Mouse (Mus musculus) adrenal gland, adult (tissue): ENCODE data around the gene Gm20662.
A peak's percentile ranks its signal among the peaks of the same experiment; 100 is the strongest.

Source experiments
- DNase-seq, 2 experiments: peaks; one replicate each; pipeline ENCODE4 v3.0.0; 2022 to 2023; ENCODE audit warnings: low spot score in 1 of 2; ENCODE audit not compliant: inconsistent age in 2 of 2

The Gm20662 gene

DNA sequence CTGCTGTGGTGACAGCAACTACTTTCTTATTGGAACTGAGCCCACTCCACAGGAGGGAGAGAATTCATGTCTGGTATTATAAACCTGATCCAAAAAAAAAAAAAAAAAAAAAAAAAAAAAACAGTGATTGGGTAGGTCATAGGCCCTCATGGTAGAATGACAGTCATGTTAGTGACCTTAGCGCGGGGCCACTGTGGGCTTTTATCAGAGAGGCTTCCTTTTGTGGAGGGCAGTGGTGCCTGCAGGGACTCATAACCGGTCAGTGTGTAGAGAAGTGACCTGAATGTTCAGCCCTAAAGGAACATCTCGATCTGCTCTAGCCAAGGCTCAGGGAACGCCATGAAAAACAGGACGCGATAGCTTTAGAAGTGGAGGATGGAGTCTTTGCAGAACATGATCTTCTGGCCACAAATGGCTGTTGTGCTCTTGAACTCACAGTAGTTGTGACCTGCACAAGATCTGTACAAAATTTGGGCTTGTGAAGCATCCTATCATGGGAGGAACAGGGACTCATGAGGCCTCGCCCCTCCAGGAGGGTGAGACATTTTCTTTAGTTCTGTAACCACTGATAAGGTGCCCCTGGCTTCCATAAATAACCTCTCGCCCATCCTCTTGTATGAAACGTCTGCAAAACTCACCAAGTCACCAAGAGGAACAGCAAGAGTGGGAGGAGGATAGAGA, 21.5 kb upstream of the Gm20662 start:
- no peak for DNase-seq

- DNase-seq = peak in 1 of 2 experiments; percentile 74
These were observed 20.5 kb upstream of the Gm20662 start, which contains the start of gene Uba7 for GRCm38 (mm10) chr9:107975399-107976386. TSS of gene Uba7 (plus strand) at chr9:107975505.

DNA sequence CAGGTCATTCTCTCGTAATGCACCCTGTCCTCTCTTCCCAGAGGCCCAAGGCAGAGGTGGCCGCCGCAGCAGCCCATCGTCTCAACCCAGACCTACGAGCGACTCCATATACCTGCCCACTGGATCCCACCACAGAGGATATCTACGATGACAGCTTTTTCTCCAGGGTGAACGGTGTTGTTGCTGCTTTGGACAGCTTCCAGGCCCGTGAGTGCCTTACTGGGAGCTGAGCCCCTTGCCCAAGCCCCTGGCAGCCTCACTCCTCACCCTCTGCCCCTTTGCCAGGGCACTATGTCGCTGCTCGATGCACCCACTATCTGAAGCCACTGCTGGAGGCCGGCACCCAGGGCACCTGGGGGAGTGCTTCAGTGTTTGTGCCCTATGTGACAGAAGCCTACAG, 17.3 kb upstream of the Gm20662 start:
- no peak for DNase-seq

- DNase-seq = no peak
These were observed 14.2 kb upstream of the Gm20662 start for GRCm38 (mm10) chr9:107981684-107982605.

GRCm38 (mm10) chr9:107982681-107983346, 13.3 kb upstream of the Gm20662 start, which contains the start of gene Gm20661:
TSS of gene Gm20661 (plus strand) at chr9:107983058.
- peak; percentile 68 to 75 for DNase-seq

- DNase-seq = peak; percentile 81
These were observed 12.7 kb upstream of the Gm20662 start for GRCm38 (mm10) chr9:107983421-107983890.

DNA sequence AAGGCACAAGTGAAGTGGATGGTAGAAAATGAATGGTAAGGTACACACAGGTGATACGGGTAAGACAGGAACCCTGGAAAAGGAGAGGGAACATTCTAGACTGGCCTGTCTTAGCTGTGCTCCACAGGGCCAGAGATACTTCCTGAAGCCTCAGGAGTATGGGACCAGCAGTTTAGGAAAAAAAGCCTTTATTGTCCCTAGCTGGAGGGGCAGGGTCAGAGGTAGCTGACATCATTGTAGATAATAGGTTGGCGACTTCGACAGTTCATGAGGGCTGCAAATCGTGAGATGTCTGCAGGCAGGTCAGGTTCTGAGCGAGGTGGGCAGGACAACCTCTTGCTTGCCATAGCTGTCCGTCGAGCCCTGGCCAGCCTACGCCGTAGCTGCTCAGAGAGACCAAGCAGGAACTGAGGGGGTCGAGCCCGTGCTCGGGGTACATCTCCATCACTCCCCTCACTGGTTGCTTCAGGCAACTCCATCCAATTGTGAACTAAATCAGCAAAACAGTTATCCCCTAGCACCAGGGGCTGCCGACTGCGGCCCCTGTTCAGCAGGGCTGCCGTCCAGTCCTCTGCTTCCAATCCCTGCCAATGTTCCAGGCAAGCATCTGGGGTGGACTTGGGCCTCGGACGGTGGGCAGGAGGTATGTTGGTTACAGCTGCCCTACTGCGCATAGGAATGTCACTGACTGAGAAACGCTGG, 11.9 kb upstream of the Gm20662 start:
- peak in 1 of 2 experiments; percentile 52 for DNase-seq

- no peak for DNase-seq
These were observed 11.4 kb upstream of the Gm20662 start for GRCm38 (mm10) chr9:107984754-107985055.

DNA sequence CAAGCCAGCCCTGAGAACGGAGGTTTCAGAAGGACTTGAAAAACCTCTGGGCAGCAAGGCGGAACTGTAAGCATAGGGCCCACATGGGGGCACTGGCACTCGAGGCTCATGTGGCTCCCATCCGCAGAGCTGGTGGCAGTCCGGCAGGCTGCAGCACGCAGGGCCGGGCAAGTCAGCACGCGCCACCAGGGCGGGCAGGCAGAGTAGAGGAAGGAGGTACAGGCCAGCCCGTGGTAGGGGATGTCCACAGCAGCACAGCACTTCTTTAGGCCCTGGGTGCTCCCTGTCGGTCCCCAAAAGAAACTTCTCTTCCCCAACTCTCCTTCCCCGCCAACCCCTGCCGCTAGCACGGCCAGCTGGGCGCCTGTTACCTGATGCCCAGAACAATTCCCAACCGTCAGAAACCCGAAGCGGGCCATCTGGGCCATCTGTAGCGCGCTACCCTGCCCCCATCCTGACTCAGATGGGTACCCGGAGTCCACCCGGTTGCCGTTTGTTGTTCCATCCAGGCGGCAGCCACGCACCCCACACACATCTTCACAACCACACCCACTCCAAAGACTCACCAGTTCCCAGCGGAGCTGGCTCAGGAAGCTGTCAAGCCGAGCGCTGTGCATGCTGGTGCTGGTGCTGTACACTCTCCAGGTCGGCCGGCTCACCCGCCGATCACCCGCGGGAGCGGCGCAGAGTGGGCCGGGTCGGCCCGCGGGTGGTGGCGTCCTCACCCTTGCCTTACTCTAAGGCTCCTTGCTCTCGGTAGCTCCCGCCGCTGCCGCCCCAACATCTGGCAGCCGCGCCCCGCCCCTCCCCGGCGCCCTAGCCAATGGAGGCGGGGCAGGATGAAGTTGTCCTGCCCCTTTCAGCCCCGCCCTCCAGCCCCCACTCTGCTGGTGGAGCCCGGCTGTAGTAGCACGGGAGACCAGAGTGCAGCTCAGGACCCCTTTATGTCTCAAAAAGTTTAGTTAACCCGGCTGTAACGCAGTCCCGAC, 10.7 kb upstream of the Gm20662 start, which contains the start of gene Inka1:
Gene Inka1 (minus strand): TSS at position 749 of the 989 bp plus-strand sequence.
- DNase-seq = peak; percentile 92 to 96

DNA sequence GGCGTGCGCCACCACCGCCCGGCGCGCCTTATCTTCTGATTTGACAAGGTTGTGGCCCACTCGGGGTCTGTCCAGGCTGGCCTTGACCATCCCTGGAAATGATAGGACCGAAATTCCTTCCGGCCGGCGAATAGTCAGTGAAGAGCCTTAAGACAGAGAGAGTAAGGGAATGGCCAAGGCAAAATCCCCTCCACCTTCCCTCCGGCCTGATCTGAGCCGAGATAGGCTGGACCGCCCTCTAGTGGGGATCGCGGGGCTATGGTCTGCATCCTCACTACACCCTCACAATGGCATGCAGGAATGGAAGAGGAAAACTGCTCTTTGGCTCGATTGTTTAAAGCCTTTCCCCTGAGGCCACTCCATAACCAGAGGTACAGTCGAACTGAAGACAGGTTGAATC, 9.8 kb upstream of the Gm20662 start:
- DNase-seq = peak; percentile 88 to 95

GRCm38 (mm10) chr9:107987950-107988349, 8.2 kb upstream of the Gm20662 start:
- peak in 1 of 2 experiments; percentile 65 for DNase-seq

DNA sequence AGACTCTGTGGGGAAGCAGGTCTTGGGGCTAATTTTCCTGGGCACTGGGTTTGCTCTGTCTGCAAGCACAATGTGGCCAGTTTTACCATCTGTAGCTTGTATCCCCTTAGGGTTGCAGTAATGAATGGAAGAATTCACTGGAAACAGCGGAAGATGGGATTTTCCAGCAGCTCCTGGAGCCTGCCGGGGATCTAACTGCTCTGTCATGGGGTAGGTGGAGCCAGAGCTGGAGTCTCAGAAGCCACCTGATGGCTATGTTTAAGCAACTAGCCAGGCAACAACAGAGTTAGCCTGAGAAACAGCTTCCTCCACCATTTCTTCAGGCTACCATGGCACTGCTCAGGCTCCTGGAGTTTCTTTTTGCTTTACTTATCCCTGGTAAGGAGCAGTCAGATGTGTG, 4.0 kb upstream of the Gm20662 start, which contains the start of gene Cdhr4:
Gene Cdhr4 (plus strand): TSS at position 301 of the 400 bp plus-strand sequence.
- no peak for DNase-seq

DNA sequence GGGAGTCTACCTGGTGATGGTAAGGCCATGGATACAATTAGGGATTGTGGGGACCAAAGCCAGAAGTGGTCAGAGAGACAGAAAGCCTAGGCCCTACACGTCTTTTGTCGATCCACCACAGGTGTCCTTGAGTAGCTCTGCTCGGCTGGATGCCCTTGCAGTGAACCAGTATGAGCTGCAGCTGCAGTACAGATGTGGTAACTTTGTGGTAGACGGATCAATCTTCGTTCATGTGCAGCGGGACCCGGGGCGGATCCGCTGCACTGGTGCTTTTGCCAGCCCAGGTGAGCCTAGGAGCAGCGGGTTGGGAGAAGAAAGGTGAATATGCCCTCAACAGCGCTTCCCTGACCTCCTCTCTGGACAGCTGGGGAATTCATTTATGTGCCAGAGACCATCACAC, 3.1 kb upstream of the Gm20662 start:
- no peak for DNase-seq

DNA sequence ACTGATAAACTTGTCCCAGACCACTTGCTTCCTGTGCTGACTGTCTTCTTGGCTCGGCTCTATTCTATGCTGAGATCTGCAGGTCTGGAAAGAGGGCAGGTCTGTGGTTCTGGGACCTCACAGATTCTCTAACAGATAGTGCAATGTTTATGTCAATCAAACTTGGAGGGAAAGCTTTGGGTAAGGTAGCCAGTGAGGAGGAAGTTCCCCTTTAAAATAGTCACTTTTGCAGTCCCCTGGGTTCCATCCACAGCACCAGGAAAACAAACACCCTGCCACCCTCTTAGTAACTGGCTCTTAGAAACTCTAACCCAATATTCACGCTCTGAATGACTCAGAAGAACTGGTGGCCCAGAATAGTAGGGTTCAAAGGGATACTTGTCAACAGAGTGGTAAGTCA, 1.7 kb upstream of the Gm20662 start:
- DNase-seq = no peak

DNA sequence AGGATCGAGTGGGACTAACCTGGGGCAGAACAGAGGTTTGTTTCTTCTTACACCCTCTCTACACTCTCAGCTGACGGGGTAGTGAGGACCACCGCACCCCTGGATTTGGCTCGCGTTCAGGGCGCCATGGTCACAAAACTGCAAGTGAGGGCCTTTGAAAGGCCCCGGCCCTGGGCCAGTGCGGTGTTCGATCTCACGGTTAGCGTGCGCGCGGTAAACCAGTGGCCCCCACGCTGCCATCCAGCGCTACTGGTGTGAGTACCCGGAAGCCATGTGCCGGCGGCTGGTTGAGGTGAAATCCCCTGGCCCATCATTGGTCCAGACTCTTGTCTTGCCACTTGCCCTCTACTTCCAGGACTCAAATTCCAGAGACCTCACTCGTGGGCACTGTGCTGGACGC, 636 bp upstream of the Gm20662 start:
- DNase-seq = no peak

DNA sequence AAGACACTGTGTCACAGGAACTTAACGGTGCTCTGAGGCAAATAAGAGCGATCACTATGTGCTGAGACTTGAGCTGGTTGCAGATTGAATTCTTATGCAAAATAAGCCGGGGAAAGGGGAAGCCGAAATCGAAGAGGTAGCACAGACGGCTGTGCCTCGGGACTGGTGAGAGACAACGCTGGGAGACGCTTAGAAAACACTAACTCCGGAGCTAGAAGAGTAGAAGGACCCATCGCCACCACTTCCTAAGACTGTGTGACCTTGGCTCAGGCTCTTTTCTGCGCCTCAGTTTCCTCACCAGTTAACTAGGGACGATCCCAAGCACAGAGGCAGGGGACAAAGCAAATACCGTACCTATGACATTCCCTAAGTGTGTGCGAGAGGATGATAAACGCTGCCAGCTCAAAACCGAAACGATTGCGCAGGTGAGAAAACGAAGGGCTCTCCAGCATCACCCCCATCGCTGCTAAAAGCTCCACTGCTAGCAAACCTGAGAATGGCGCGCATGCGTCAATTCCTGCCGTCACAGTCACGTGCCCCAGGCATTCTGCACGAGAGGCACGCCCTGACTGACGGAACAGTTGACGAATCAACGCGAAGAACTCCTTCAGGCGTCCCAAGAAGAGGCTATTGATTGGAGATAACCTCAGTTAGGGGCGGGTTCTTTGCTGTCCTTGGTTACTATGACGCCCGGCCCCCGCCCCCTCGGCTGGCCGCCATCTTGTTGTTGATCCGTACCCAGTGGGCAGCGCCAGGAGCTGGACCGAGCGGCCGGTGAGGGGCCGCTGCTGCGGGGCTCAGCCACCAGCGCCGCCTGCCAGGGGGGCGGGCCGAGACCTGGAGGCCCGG, 6.0 kb downstream of the Gm20662 start, which contains the start of gene Ip6k1:
Gene Ip6k1 (plus strand): TSS at position 580 of the 849 bp plus-strand sequence.
- DNase-seq = peak; percentile 100
